In genomic region chr6:141271579-141271978, GRCm38 (mm10) we compare ENCODE assay signal across 21 mouse cellular contexts. TPM values are rescaled to one million over a fixed set of nuclear protein-coding genes. Genes with fewer than 3 reads are reported as not detected.
"Had no signal": no experiment of that assay in that cellular context is flagged by ENCODE, and none has a peak within 500 bp of the region (broad histone marks: within the 10 kb centered on the region; RNA-seq: fewer than 3 reads in every experiment).

No protein-coding gene starts in this region.

- ATAC-seq: inflammation-experienced regulatory T-cells, adult 6 months; liver, postnatal 0 days; midbrain, embryonic 13.5 days; midbrain, embryonic 16.5 days had no signal

- H3K4me1 ChIP-seq: limb, embryonic 15.5 days; midbrain, embryonic 10.5 days; midbrain, embryonic 13.5 days; neural tube, embryonic 13.5 days had no signal

- H3K27ac ChIP-seq: kidney, postnatal 0 days; limb, embryonic 12.5 days; limb, embryonic 15.5 days; liver, embryonic 14.5 days; lung, embryonic 15.5 days; macrophage; midbrain, embryonic 10.5 days; midbrain, embryonic 13.5 days; neural tube, embryonic 13.5 days; stomach, postnatal 0 days had no signal

- H3K36me3 ChIP-seq: limb, embryonic 12.5 days; limb, embryonic 15.5 days; lung, embryonic 15.5 days; midbrain, embryonic 10.5 days; midbrain, embryonic 13.5 days; neural tube, embryonic 13.5 days had no signal

- DNase-seq: kidney, adult 2 months; kidney, postnatal 36 days; left cerebral cortex, postnatal 4 days; liver, postnatal 0 days; thymus, adult 2 months; thymus, postnatal 14 days had no signal

- H3K4me2 ChIP-seq: limb, embryonic 12.5 days; limb, embryonic 15.5 days; liver, embryonic 11.5 days; lung, embryonic 15.5 days; midbrain, embryonic 13.5 days; neural tube, embryonic 13.5 days had no signal

- H3K9ac ChIP-seq: limb, embryonic 12.5 days; limb, embryonic 15.5 days; liver, embryonic 14.5 days; liver, postnatal 0 days; lung, embryonic 15.5 days; midbrain, embryonic 13.5 days; neural tube, embryonic 13.5 days had no signal

- H3K4me3 ChIP-seq: limb, embryonic 12.5 days; limb, embryonic 15.5 days; lung, embryonic 15.5 days; megakaryocyte, embryonic 14.5 days; midbrain, embryonic 10.5 days; midbrain, embryonic 13.5 days; myocyte; neural tube, embryonic 13.5 days had no signal

- H3K27me3 ChIP-seq: limb, embryonic 12.5 days; limb, embryonic 15.5 days; lung, embryonic 15.5 days; megakaryocyte, embryonic 14.5 days; midbrain, embryonic 13.5 days; neural tube, embryonic 13.5 days had no signal

- H3K9me3 ChIP-seq: limb, embryonic 12.5 days; limb, embryonic 15.5 days; lung, embryonic 15.5 days; megakaryocyte, embryonic 14.5 days; midbrain, embryonic 10.5 days; midbrain, embryonic 13.5 days; neural tube, embryonic 13.5 days had no signal

RNA-seq across cellular contexts. Expression of gene Pde3a, which starts 22.5 kb away (rescaled TPM):
- polyA plus RNA-seq: inflammation-experienced regulatory T-cells, adult 6 months; myocyte had no signal
